Mouse (Mus musculus) kidney, adult 8-10 months (tissue): Measurements from ENCODE around the gene 1700001J03Rik.
"Not testable (repeated sequence)": the region's sequence is repeated elsewhere in the genome, so short reads cannot be mapped to it uniquely, and the experiment has no call there.

Experiments
- DNase-seq, 2 experiments: peaks; one replicate each; pipeline ENCODE4 v3.0.0; 2022

The 1700001J03Rik gene

GRCm38 (mm10) chr5:146185204-146185603 is at the start of gene 1700001J03Rik:
1700001J03Rik (minus strand) TSS chr5:146185304.
- DNase-seq, result not testable (repeated sequence)

- no peak for DNase-seq
Measured at GRCm38 (mm10) chr5:146234336-146234735, 49.2 kb upstream of the 1700001J03Rik start.

GRCm38 (mm10) chr5:146232816-146233215 is 47.7 kb upstream of the 1700001J03Rik start:
- DNase-seq, result no peak

- DNase-seq, result no peak
Measured at GRCm38 (mm10) chr5:146232056-146232675, 47.1 kb upstream of the 1700001J03Rik start.

GRCm38 (mm10) chr5:146231655-146231996 is 46.5 kb upstream of the 1700001J03Rik start:
- no peak for DNase-seq

- DNase-seq, result peak; percentile 91 to 92
Measured at GRCm38 (mm10) chr5:146230864-146231654, 46.0 kb upstream of the 1700001J03Rik start, which contains the start of gene Cdk8. Cdk8 (plus strand) TSS chr5:146231230.

- DNase-seq, result no peak
Measured at GRCm38 (mm10) chr5:146229869-146230650, 45.0 kb upstream of the 1700001J03Rik start.

GRCm38 (mm10) chr5:146227496-146227895 is 42.4 kb upstream of the 1700001J03Rik start:
- DNase-seq, result no peak

GRCm38 (mm10) chr5:146223786-146224185 is 38.7 kb upstream of the 1700001J03Rik start:
- peak in 1 of 2 experiments; percentile 50 for DNase-seq

GRCm38 (mm10) chr5:146221722-146222121 is 36.6 kb upstream of the 1700001J03Rik start:
- DNase-seq, result no peak

- peak; percentile 96 to 98 for DNase-seq
Measured at GRCm38 (mm10) chr5:146220879-146221714, 36.0 kb upstream of the 1700001J03Rik start, which contains the start of gene Rnf6. Rnf6 (minus strand) TSS chr5:146221555.

- no peak for DNase-seq
Measured at GRCm38 (mm10) chr5:146220501-146220878, 35.4 kb upstream of the 1700001J03Rik start.

GRCm38 (mm10) chr5:146205537-146205936 is 20.4 kb upstream of the 1700001J03Rik start:
- peak; percentile 87 to 94 for DNase-seq

- DNase-seq, result no peak
Measured at GRCm38 (mm10) chr5:146203921-146204320, 18.8 kb upstream of the 1700001J03Rik start.

- no peak for DNase-seq
Measured at GRCm38 (mm10) chr5:146200580-146200979, 15.5 kb upstream of the 1700001J03Rik start.

- no peak for DNase-seq
Measured at GRCm38 (mm10) chr5:146199540-146199939, 14.4 kb upstream of the 1700001J03Rik start.

- DNase-seq, result peak; percentile 70 to 86
Measured at GRCm38 (mm10) chr5:146199073-146199472, 14.0 kb upstream of the 1700001J03Rik start.

- no peak for DNase-seq
Measured at GRCm38 (mm10) chr5:146193360-146193759, 8.3 kb upstream of the 1700001J03Rik start.

- no peak for DNase-seq
Measured at GRCm38 (mm10) chr5:146190501-146191269, 5.6 kb upstream of the 1700001J03Rik start.

GRCm38 (mm10) chr5:146190093-146190492 is 5.0 kb upstream of the 1700001J03Rik start:
- peak; percentile 61 to 79 for DNase-seq

GRCm38 (mm10) chr5:146188712-146189111 is 3.6 kb upstream of the 1700001J03Rik start:
- DNase-seq, result peak in 1 of 2 experiments; percentile 35
